Mouse (Mus musculus) hindbrain, embryonic 12.5 days (tissue): Measurements from ENCODE around the gene Hist1h2bf. TPM values are rescaled to one million over a fixed set of nuclear protein-coding genes. Genes with fewer than 3 reads are reported as not detected.
"Not testable (repeated sequence)": the region's sequence is repeated elsewhere in the genome, so short reads cannot be mapped to it uniquely, and the experiment has no call there.

Experiments used
- ATAC-seq: fragments of 200-750 bp; cut with Nextera tagmentation; 2 replicates; pipeline ENCODE4 v1.8.0; 2017; ENCODE audit warnings: moderate TSS enrichment; ENCODE audit not compliant: low FRiP score
- H3K27ac ChIP-seq: fragments of 300-500 bp; sonication (generic); 2 replicates; pipeline ENCODE4 v1.5.1; 2016; ENCODE audit warnings: mild to moderate bottlenecking
- H3K27me3 ChIP-seq: fragments of 300-500 bp; sonication (generic); 2 replicates; pipeline ENCODE4 v1.6.1; 2016; ENCODE audit warnings: mild to moderate bottlenecking
- H3K36me3 ChIP-seq: fragments of 300-500 bp; sonication (generic); 2 replicates; pipeline ENCODE4 v1.6.1; 2016; ENCODE audit warnings: mild to moderate bottlenecking
- H3K4me1 ChIP-seq: fragments of 300-500 bp; sonication (generic); 2 replicates; pipeline ENCODE4 v1.6.1; 2016
- H3K4me2 ChIP-seq: fragments of 300-500 bp; sonication (generic); replicated peaks from 2 replicates; pipeline ENCODE4 v1.6.1; 2016; ENCODE audit warnings: mild to moderate bottlenecking
- H3K4me3 ChIP-seq: fragments of 300-500 bp; sonication (generic); 2 replicates; pipeline ENCODE4 v1.5.1; 2016; ENCODE audit warnings: mild to moderate bottlenecking
- H3K9ac ChIP-seq: fragments of 300-500 bp; sonication (generic); 2 replicates; pipeline ENCODE4 v1.6.1; 2016; ENCODE audit warnings: mild to moderate bottlenecking, moderate library complexity
- H3K9me3 ChIP-seq: fragments of 300-500 bp; sonication (generic); replicated peaks from 2 replicates; pipeline ENCODE4 v1.6.1; 2016; ENCODE audit warnings: mild to moderate bottlenecking
- WGBS: fragments of 180-500 bp; shearing (Covaris S2); methylation state at CpG from one replicate; pipeline ENCODE4 v1.1.7; 2016; 5-methylcytosine and 5-hydroxymethylcytosine counted together
- polyA plus RNA-seq: library from polyadenylated mRNA; unstranded; fragments of >200 nt; fragmentation: Nextera tagmentation; extraction: Ambion mirVana; gene quantifications from 2 replicates; pipeline ENCODE4 v1.2.1, GENCODE M21; 2016

The Hist1h2bf gene
- polyA plus RNA-seq, 1 experiment from 2014 or later: 7.2 TPM

- WGBS: under 1% methylated on average over 30 of the region's 53 CpGs
- peak within 1 kb of the TSS; percentile 51 for H3K4me3 ChIP-seq
- peak within 1 kb of the TSS; percentile 97 for H3K27ac ChIP-seq
- ATAC-seq: peak; percentile 38
- not testable (repeated sequence) for H3K27me3 ChIP-seq, H3K9me3 ChIP-seq, H3K36me3 ChIP-seq
- H3K4me1 ChIP-seq: peaks cover 32% of the 10 kb centered on the region
- H3K9ac ChIP-seq: peak within 1 kb of the TSS; percentile 36
- H3K4me2 ChIP-seq: peak within 1 kb of the TSS; percentile 76
These were observed 40.2 kb downstream of the Hist1h2bf start, which contains the start of gene Hist1h2af for GRCm38 (mm10) chr13:23533560-23534367. Hist1h2af (plus strand) TSS chr13:23533906.

- H3K4me3 ChIP-seq: peak overlapping the region; percentile 51
- H3K27ac ChIP-seq: peak overlapping the region; percentile 97
- peaks cover 32% of the 10 kb centered on the region for H3K4me1 ChIP-seq
- H3K36me3 ChIP-seq: no peaks in the 10 kb centered on the region
- H3K27me3 ChIP-seq: no peaks in the 10 kb centered on the region
- ATAC-seq: no peak
- H3K9ac ChIP-seq: peak overlapping the region; percentile 64
- H3K9me3 ChIP-seq: no peaks in the 10 kb centered on the region
- WGBS: 25% methylated on average over 9 of the region's 9 CpGs
- H3K4me2 ChIP-seq: peak overlapping the region; percentile 76
These were observed 41.5 kb downstream of the Hist1h2bf start for GRCm38 (mm10) chr13:23532262-23533075.

GRCm38 (mm10) chr13:23530901-23531875 is 42.8 kb downstream of the Hist1h2bf start, which contains the start of gene Hist1h4h:
Hist1h4h (plus strand) TSS chr13:23531050.
- H3K36me3 ChIP-seq: no peaks in the 10 kb centered on the region
- H3K9ac ChIP-seq: peak within 1 kb of the TSS; percentile 64
- WGBS: under 1% methylated on average over 62 of the region's 70 CpGs
- peaks cover 25% of the 10 kb centered on the region for H3K4me1 ChIP-seq
- H3K4me2 ChIP-seq: peak within 1 kb of the TSS; percentile 76
- peak; percentile 82 for ATAC-seq
- peak within 1 kb of the TSS; percentile 97 for H3K27ac ChIP-seq
- H3K4me3 ChIP-seq: peak within 1 kb of the TSS; percentile 51
- no peaks in the 10 kb centered on the region for H3K27me3 ChIP-seq
- no peaks in the 10 kb centered on the region for H3K9me3 ChIP-seq

- Histone ChIP-seq H3K4me1 (peaks cover 25% of the 10 kb centered on the region), H3K36me3 (no peaks in the 10 kb centered on the region)
- WGBS: under 1% methylated on average over 20 of the region's 20 CpGs
These were observed 43.7 kb downstream of the Hist1h2bf start for GRCm38 (mm10) chr13:23530181-23530900.

GRCm38 (mm10) chr13:23529480-23530165 is 44.4 kb downstream of the Hist1h2bf start:
- H3K36me3 ChIP-seq: no peaks in the 10 kb centered on the region
- H3K4me1 ChIP-seq: peaks cover 23% of the 10 kb centered on the region
- H3K27me3 ChIP-seq: no peaks in the 10 kb centered on the region
- WGBS: 32% methylated on average over 2 of the region's 2 CpGs
- H3K9me3 ChIP-seq: no peaks in the 10 kb centered on the region
- H3K9ac ChIP-seq: peak overlapping the region; percentile 64
- no peak for ATAC-seq
- peak overlapping the region; percentile 51 for H3K4me3 ChIP-seq
- peak overlapping the region; percentile 76 for H3K4me2 ChIP-seq
- peak overlapping the region; percentile 97; the same call in 1 of the 2 replicates for H3K27ac ChIP-seq

More at GRCm38 (mm10) chr13:23530181-23530900, 43.7 kb downstream of the Hist1h2bf start:
- no peaks in the 10 kb centered on the region for H3K9me3 ChIP-seq
- peak overlapping the region; percentile 51 for H3K4me3 ChIP-seq
- peak overlapping the region; percentile 76 for H3K4me2 ChIP-seq
- peak overlapping the region; percentile 64 for H3K9ac ChIP-seq
- H3K27ac ChIP-seq: peak overlapping the region; percentile 97
- ATAC-seq: no peak
- no peaks in the 10 kb centered on the region for H3K27me3 ChIP-seq

- WGBS: 70% methylated on average over 5 of the region's 5 CpGs
These were observed 45.0 kb downstream of the Hist1h2bf start for GRCm38 (mm10) chr13:23529005-23529404.

GRCm38 (mm10) chr13:23526312-23526711 is 47.7 kb downstream of the Hist1h2bf start:
- Histone ChIP-seq H3K36me3 (no peaks in the 10 kb centered on the region), H3K9ac (peak overlapping the region; percentile 57; the same call in 1 of the 2 replicates), H3K4me3 (peak overlapping the region; percentile 38), H3K4me1 (peaks cover 4% of the 10 kb centered on the region), H3K27me3 (no peaks in the 10 kb centered on the region), H3K4me2 (peak overlapping the region; percentile 53), H3K27ac (peak overlapping the region; percentile 49), H3K9me3 (no peaks in the 10 kb centered on the region)
- peak; percentile 44; the same call in 1 of the 2 replicates for ATAC-seq
- WGBS: under 1% methylated on average over 17 of the region's 17 CpGs

More at GRCm38 (mm10) chr13:23529005-23529404, 45.0 kb downstream of the Hist1h2bf start:
- peaks cover 18% of the 10 kb centered on the region for H3K4me1 ChIP-seq
- H3K9ac ChIP-seq: no peak overlapping the region
- H3K36me3 ChIP-seq: no peaks in the 10 kb centered on the region
- H3K27me3 ChIP-seq: no peaks in the 10 kb centered on the region
- ATAC-seq: no peak
- H3K27ac ChIP-seq: no peak overlapping the region
- H3K4me2 ChIP-seq: peak overlapping the region; percentile 11; the same call in 1 of the 2 replicates
- no peak overlapping the region for H3K4me3 ChIP-seq
- no peaks in the 10 kb centered on the region for H3K9me3 ChIP-seq

GRCm38 (mm10) chr13:23525901-23526300 is 48.1 kb downstream of the Hist1h2bf start:
- Histone ChIP-seq H3K27ac (no peak overlapping the region), H3K9ac (peak overlapping the region; percentile 32; the same call in 1 of the 2 replicates), H3K9me3 (no peaks in the 10 kb centered on the region), H3K4me2 (peak overlapping the region; percentile 53), H3K4me1 (peaks cover 4% of the 10 kb centered on the region), H3K4me3 (peak overlapping the region; percentile 38), H3K27me3 (no peaks in the 10 kb centered on the region), H3K36me3 (no peaks in the 10 kb centered on the region)
- 2% methylated on average over 10 of the region's 10 CpGs for WGBS
- no peak for ATAC-seq

GRCm38 (mm10) chr13:23524654-23525053 is 49.3 kb downstream of the Hist1h2bf start:
- Histone ChIP-seq H3K27me3 (no peaks in the 10 kb centered on the region), H3K4me3 (no peak overlapping the region), H3K36me3 (no peaks in the 10 kb centered on the region), H3K4me1 (peaks cover 4% of the 10 kb centered on the region), H3K4me2 (no peak overlapping the region), H3K9me3 (no peaks in the 10 kb centered on the region), H3K27ac (no peak overlapping the region), H3K9ac (no peak overlapping the region)
- WGBS: 9% methylated on average over 5 of the region's 5 CpGs
- no peak for ATAC-seq

- no peak for ATAC-seq
- Histone ChIP-seq H3K4me3 (no peak overlapping the region), H3K27ac (no peak overlapping the region), H3K4me2 (no peak overlapping the region), H3K9ac (no peak overlapping the region), H3K36me3 (no peaks in the 10 kb centered on the region), H3K4me1 (peaks cover 4% of the 10 kb centered on the region), H3K9me3 (no peaks in the 10 kb centered on the region), H3K27me3 (no peaks in the 10 kb centered on the region)
- 48% methylated on average over 5 of the region's 5 CpGs for WGBS
These were observed 50.0 kb downstream of the Hist1h2bf start for GRCm38 (mm10) chr13:23523976-23524375.
